Mouse (Mus musculus): ENCODE measurements around the gene Taf11.

DNA sequence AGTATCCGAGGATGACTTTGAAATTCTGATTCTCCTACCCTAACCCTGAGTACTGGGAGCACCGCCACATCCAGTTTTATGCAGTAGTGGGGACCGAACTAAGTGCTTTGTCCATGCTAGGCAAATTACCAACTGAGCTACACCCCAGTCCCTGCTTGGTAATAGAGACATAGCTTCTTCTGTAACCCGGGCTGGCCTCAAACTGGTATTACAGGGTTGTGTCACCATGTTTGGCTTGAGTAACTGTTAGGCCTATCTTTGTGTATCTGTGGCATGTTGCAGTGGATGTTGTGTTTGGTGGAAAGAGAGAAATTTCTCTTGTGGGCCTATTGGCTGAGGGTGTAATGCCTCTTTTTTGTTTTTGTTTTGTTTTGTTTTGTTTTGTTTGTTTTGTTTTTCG is 20.6 kb upstream of the Taf11 start:
- TF ChIP-seq CTCF (IDR thresholded peaks at IDR 0.05; ENCODE audit: control insufficient read depth, insufficient read depth, insufficient read length) (no peak), MYOG (IDR thresholded peaks at IDR 0.05; ENCODE audit: control insufficient read depth, extremely low read depth, insufficient read length) (no peak)

Data from C2C12 (cell line).